8 mouse cellular contexts compared by ENCODE assay signal in the genomic region with DNA sequence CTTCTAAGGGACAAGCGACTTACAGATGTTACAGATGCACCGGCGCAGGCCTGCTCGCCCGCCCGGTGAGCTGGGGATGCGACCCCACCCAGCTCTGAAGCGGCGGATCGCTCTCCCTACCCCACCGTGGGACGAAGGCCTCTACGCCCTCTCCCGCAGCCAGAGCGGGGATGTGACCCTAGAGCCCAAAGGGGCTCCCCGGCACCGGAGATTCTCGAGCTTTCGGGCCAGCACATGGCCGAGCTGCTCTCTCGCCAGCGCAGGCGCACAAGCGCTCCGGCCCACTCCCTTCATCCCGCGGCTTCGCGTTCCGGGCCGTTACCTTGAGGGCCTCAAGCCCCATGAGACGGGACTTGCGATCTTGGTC. TPM values are rescaled to one million over a fixed set of nuclear protein-coding genes. Genes with fewer than 3 reads are reported as not detected.
DNase-seq lines count a peak whose midpoint lies in the region; ATAC-seq and TF ChIP-seq lines count a peak whose summit lies in the region.

No protein-coding gene starts in this region.

- peak; percentile 71 for ATAC-seq in embryonic facial prominence, embryonic 13.5 days (ENCODE audit: insufficient number of reproducible peaks, insufficient read depth, low FRiP score, low TSS enrichment, low read depth)
- peak; percentile 42 for ATAC-seq in limb, embryonic 11.5 days (ENCODE audit: insufficient number of reproducible peaks, low FRiP score, low TSS enrichment, low read depth)
- ATAC-seq in neural tube, embryonic 15.5 days (ENCODE audit: low FRiP score), result peak; percentile 81

- H3K79me2 ChIP-seq in liver, adult 2 months (ENCODE audit: control insufficient read depth, insufficient read depth, low read length), result peaks cover 23% of the 10 kb centered on the region

- WGBS in liver, adult 2 months, result under 1% methylated on average over 33 of the region's 33 CpGs
- under 1% methylated on average over 33 of the region's 33 CpGs for WGBS in embryonic facial prominence, embryonic 13.5 days
- under 1% methylated on average over 33 of the region's 33 CpGs for WGBS in limb, embryonic 11.5 days
- under 1% methylated on average over 33 of the region's 33 CpGs for WGBS in neural tube, embryonic 15.5 days

- TF ChIP-seq CTCF in liver, adult 2 months (IDR thresholded peaks at IDR 0.05; ENCODE audit: low read depth, low read length), result no peak

- H3K9me3 ChIP-seq in embryonic facial prominence, embryonic 13.5 days, result no peaks in the 10 kb centered on the region
- H3K9me3 ChIP-seq in limb, embryonic 11.5 days (ENCODE audit: control insufficient read depth, low read length), result no peaks in the 10 kb centered on the region
- no peaks in the 10 kb centered on the region for H3K9me3 ChIP-seq in neural tube, embryonic 15.5 days (replicated peaks)

- peaks cover 15% of the 10 kb centered on the region for H3K4me1 ChIP-seq in liver, adult 2 months (ENCODE audit: control insufficient read depth, insufficient read depth, low read length)
- H3K4me1 ChIP-seq in embryonic facial prominence, embryonic 13.5 days, result peaks cover 28% of the 10 kb centered on the region
- H3K4me1 ChIP-seq in limb, embryonic 11.5 days (ENCODE audit: control insufficient read depth, insufficient read depth, low read length), result peaks cover 8% of the 10 kb centered on the region
- H3K4me1 ChIP-seq in neural tube, embryonic 15.5 days, result peaks cover 39% of the 10 kb centered on the region

- H3K36me3 ChIP-seq in liver, adult 2 months (ENCODE audit: control insufficient read depth, insufficient read depth, low read length), result peaks cover 13% of the 10 kb centered on the region
- peaks cover 17% of the 10 kb centered on the region for H3K36me3 ChIP-seq in embryonic facial prominence, embryonic 13.5 days
- H3K36me3 ChIP-seq in limb, embryonic 11.5 days (ENCODE audit: control insufficient read depth, insufficient read depth, low read length), result no peaks in the 10 kb centered on the region; the same call in 1 of the 2 replicates
- H3K36me3 ChIP-seq in neural tube, embryonic 15.5 days, result peaks cover 10% of the 10 kb centered on the region; the same call in 1 of the 2 replicates

- peak overlapping the region; percentile 84 for H3K4me3 ChIP-seq in liver, adult 2 months (ENCODE audit: insufficient read depth, low read depth, low read length)
- peak overlapping the region; percentile 96 for H3K4me3 ChIP-seq in embryonic facial prominence, embryonic 13.5 days
- peak overlapping the region; percentile 96 for H3K4me3 ChIP-seq in limb, embryonic 11.5 days (ENCODE audit: low read depth, low read length)
- H3K4me3 ChIP-seq in neural tube, embryonic 15.5 days (replicated peaks), result peak overlapping the region; percentile 78

- no peaks in the 10 kb centered on the region for H3K27me3 ChIP-seq in liver, adult 2 months (ENCODE audit: control insufficient read depth, insufficient read depth, low read length)
- H3K27me3 ChIP-seq in embryonic facial prominence, embryonic 13.5 days, result no peaks in the 10 kb centered on the region
- no peaks in the 10 kb centered on the region for H3K27me3 ChIP-seq in limb, embryonic 11.5 days (ENCODE audit: control insufficient read depth, insufficient read depth, low read length)
- no peaks in the 10 kb centered on the region for H3K27me3 ChIP-seq in neural tube, embryonic 15.5 days (replicated peaks)

- H3K27ac ChIP-seq in liver, adult 2 months (replicated peaks; ENCODE audit: insufficient read depth, low read depth, low read length), result peak overlapping the region; percentile 72
- H3K27ac ChIP-seq in embryonic facial prominence, embryonic 13.5 days, result peak overlapping the region; percentile 85
- H3K27ac ChIP-seq in limb, embryonic 11.5 days (replicated peaks; ENCODE audit: low read depth, low read length), result peak overlapping the region; percentile 47; the same call in 1 of the 2 replicates
- H3K27ac ChIP-seq in neural tube, embryonic 15.5 days (replicated peaks), result peak overlapping the region; percentile 92

- peak overlapping the region; percentile 95 for H3K4me2 ChIP-seq in embryonic facial prominence, embryonic 13.5 days
- peak overlapping the region; percentile 81 for H3K4me2 ChIP-seq in limb, embryonic 11.5 days (ENCODE audit: low read depth, severe bottlenecking)
- H3K4me2 ChIP-seq in neural tube, embryonic 15.5 days, result peak overlapping the region; percentile 93

- no peak for DNase-seq in liver, adult 2 months (ENCODE audit: extremely low read depth, low read depth, low spot score)
- no peak for DNase-seq in liver
- no peak for DNase-seq in limb, embryonic 11.5 days (ENCODE audit: low spot score)
- DNase-seq in cerebellum, adult 18-20 months, result no peak
- DNase-seq in adrenal gland, adult 18-20 months (ENCODE audit: low spot score in 2 of 2), result no peak
- DNase-seq in right cerebral cortex, adult 2 months (ENCODE audit: low spot score in 2 of 2), result no peak

- H3K9ac ChIP-seq in liver, adult 2 months (ENCODE audit: low read depth, low read length), result peak overlapping the region; percentile 79
- H3K9ac ChIP-seq in embryonic facial prominence, embryonic 13.5 days, result peak overlapping the region; percentile 98
- peak overlapping the region; percentile 97 for H3K9ac ChIP-seq in limb, embryonic 11.5 days (ENCODE audit: low read length)
- H3K9ac ChIP-seq in neural tube, embryonic 15.5 days (replicated peaks), result peak overlapping the region; percentile 73

- no peak for TF ChIP-seq POLR2A in liver, adult 2 months (IDR thresholded peaks at IDR 0.05; ENCODE audit: extremely low read depth, insufficient read depth, low read length)

RNA-seq across cellular contexts. Expression of a gene that starts 0.3 kb away (rescaled TPM):
- total RNA-seq in liver, adult 2 months (2014; rRNA removed), result 180 and 184 TPM in 2 replicates
- polyA plus RNA-seq in liver, adult 2 months (2012; rRNA removed), result 72.8 and 73.6 TPM in 2 replicates
- polyA plus RNA-seq in embryonic facial prominence, embryonic 13.5 days (2015; fragmentation: Nextera tagmentation; extraction: Ambion mirVana), result 537 and 566 TPM in 2 replicates
- polyA plus RNA-seq in limb, embryonic 11.5 days (2014; fragmentation: Nextera tagmentation; extraction: Ambion mirVana), result 725 and 743 TPM in 2 replicates
- polyA plus RNA-seq in neural tube, embryonic 15.5 days (2015; fragmentation: Nextera tagmentation; extraction: Ambion mirVana), result 473 and 502 TPM in 2 replicates
- 100 to 1,000 TPM; 309 to 346 TPM for total RNA-seq in adrenal gland, adult 18-20 months (2021)

RNA-seq across cellular contexts. Expression of a gene that starts 0.4 kb away (rescaled TPM):
- 20.1 and 20.4 TPM in 2 replicates for total RNA-seq in liver, adult 2 months (2014; rRNA removed)
- polyA plus RNA-seq in liver, adult 2 months (2012; rRNA removed), result 8.5 and 13.7 TPM in 2 replicates
- polyA plus RNA-seq in embryonic facial prominence, embryonic 13.5 days (2015; fragmentation: Nextera tagmentation; extraction: Ambion mirVana), result 12.4 and 12.8 TPM in 2 replicates
- 14.5 and 16.6 TPM in 2 replicates for polyA plus RNA-seq in limb, embryonic 11.5 days (2014; fragmentation: Nextera tagmentation; extraction: Ambion mirVana)
- polyA plus RNA-seq in neural tube, embryonic 15.5 days (2015; fragmentation: Nextera tagmentation; extraction: Ambion mirVana), result 11.1 and 11.6 TPM in 2 replicates
- total RNA-seq in adrenal gland, adult 18-20 months (2021), result 10 to 100 TPM; 23.2 to 25.0 TPM

RNA-seq across cellular contexts. Expression of a gene that starts 36.1 kb away (rescaled TPM):
- 292 and 434 TPM in 2 replicates for total RNA-seq in liver, adult 2 months (2014; rRNA removed)
- polyA plus RNA-seq in liver, adult 2 months (2012; rRNA removed), result 374 and 481 TPM in 2 replicates
- polyA plus RNA-seq in embryonic facial prominence, embryonic 13.5 days (2015; fragmentation: Nextera tagmentation; extraction: Ambion mirVana), result 2.4 and 2.7 TPM in 2 replicates
- polyA plus RNA-seq in limb, embryonic 11.5 days (2014; fragmentation: Nextera tagmentation; extraction: Ambion mirVana), result 0.54 and 1.1 TPM in 2 replicates
- polyA plus RNA-seq in neural tube, embryonic 15.5 days (2015; fragmentation: Nextera tagmentation; extraction: Ambion mirVana), result 6.9 and 7.7 TPM in 2 replicates
- 100 to 1,000 TPM in 1 of 2 experiments, 10 to 100 TPM in 1; 69.7 to 178 TPM for total RNA-seq in adrenal gland, adult 18-20 months (2021)

Comparison
In these comparisons a context has a peak if more than half of its experiments do, and no peak if none do; other contexts are left out.
1. RNA of a gene that starts 36.1 kb away (polyA plus RNA-seq): 374 to 481 TPM in liver, adult 2 months; 6.9 to 7.7 TPM in neural tube, embryonic 15.5 days, 2.4 to 2.7 TPM in embryonic facial prominence, embryonic 13.5 days and 0.54 to 1.1 TPM in limb, embryonic 11.5 days; every median in the first group is over 10 times any median in the second.
2. Peak in every context shown above with its lines, with median percentiles within 50 percentile points of each other: H3K27ac ChIP-seq, H3K4me3 ChIP-seq, H3K9ac ChIP-seq, ATAC-seq and H3K4me2 ChIP-seq.